Mouse (Mus musculus): ENCODE data around the gene Prrg4. TPM values are rescaled to one million over a fixed set of nuclear protein-coding genes. Genes with fewer than 3 reads are reported as not detected.
A peak's percentile ranks its signal among the peaks of the same experiment; 100 is the strongest.
"Not testable (repeated sequence)": the region's sequence is repeated elsewhere in the genome, so short reads cannot be mapped to it uniquely, and the experiment has no call there.

Prrg4 gene
- total RNA-seq (2021) = under 1 TPM; 0.56 to 0.68 TPM
- long read RNA-seq, experiment 1, partial matches to known transcripts = 0 of 1 reads
- long read RNA-seq, experiment 1, other reads (novel, unspliced or antisense) = 1 of 1 reads
- long read RNA-seq, experiment 2 = 0 reads

GRCm38 (mm10) chr2:104849276-104849990 is at the start of gene Prrg4:
TSS of gene Prrg4 (minus strand) at chr2:104849876.
- DNase-seq (ENCODE audit: low spot score in 2 of 2) = peak; percentile 5 to 23

DNA sequence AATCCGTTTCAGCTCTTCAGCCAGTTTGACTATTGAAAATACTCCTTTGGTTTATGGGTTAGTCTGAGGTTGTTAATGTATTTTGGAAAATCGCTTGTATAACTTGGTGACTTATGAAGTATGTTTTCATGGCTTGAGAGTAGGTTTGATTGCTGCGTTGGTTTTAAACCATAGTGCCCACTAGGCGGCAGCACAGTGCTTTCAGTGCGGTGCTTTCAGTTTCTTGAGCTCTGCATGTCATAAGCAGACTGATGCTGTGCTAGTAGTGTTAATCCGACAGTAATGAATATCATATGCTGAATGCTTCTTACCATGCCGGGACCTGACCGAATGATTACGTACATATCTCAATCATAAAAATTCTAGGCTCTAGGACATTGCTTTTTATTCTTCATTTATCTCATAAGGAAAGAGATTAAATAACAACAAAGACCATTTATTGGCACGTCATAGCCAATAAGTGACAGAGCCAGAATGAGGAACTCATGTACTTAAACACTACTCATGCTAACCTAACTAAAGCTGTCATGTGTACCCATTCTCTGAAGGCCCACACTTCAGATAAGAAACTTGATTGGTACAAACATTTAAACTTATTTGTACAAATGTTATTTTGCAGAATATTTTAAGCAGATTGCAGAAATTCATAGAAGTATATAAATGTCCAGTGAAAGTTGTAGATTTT is 38.3 kb upstream of the Prrg4 start:
- peak; percentile 83 to 88 for DNase-seq (ENCODE audit: low spot score in 2 of 2)

DNA sequence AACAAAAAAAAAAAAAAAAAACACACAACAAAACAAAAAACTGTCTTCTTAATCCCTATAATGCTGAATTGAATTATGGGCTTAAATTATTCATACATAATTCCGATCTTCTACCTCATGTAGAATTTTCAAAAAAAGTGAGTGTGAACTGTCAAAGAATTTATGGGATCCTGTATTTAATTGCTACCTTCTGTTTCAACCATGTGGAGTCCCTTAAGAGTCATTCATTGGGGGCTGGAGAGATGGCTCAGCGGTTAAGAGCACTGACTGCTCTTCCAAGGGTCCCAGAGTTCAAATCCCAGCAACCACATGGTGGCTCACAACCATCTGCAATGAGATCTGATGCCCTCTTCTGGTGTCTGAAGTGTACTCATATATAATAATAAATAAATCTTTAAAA is 37.7 kb upstream of the Prrg4 start:
- DNase-seq (ENCODE audit: low spot score in 2 of 2) = not testable (repeated sequence)

DNA sequence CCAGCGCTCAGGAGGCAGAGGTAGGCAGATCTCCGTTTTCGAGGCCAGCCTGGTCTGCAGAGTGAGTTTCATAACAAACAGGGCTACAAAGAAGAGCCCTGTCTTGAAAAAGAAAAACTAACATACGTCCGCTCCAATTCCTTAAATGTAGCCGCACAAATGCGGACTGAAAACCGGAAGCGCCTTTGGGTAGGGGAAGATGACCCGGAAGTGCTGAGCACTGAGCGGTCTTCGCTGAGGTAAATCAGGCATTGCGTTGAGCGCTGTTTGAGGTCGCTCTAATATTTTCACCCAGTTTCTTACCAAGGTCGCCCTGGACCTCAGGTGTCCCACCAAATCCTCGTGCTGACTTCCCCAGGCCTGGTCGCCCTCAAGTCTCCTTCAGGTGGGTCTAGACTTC is 36.4 kb upstream of the Prrg4 start:
- no peak for DNase-seq (ENCODE audit: low spot score in 2 of 2)

- DNase-seq (ENCODE audit: low spot score in 2 of 2) = no peak
Measured at GRCm38 (mm10) chr2:104878794-104879193, 29.1 kb upstream of the Prrg4 start.

- DNase-seq (ENCODE audit: low spot score in 2 of 2) = no peak
Measured at GRCm38 (mm10) chr2:104869101-104869500, 19.4 kb upstream of the Prrg4 start.

GRCm38 (mm10) chr2:104867282-104867855 is 17.7 kb upstream of the Prrg4 start, which contains the start of gene Ccdc73:
TSS of gene Ccdc73 (plus strand) at chr2:104867805.
- no peak for DNase-seq (ENCODE audit: low spot score in 2 of 2)

DNA sequence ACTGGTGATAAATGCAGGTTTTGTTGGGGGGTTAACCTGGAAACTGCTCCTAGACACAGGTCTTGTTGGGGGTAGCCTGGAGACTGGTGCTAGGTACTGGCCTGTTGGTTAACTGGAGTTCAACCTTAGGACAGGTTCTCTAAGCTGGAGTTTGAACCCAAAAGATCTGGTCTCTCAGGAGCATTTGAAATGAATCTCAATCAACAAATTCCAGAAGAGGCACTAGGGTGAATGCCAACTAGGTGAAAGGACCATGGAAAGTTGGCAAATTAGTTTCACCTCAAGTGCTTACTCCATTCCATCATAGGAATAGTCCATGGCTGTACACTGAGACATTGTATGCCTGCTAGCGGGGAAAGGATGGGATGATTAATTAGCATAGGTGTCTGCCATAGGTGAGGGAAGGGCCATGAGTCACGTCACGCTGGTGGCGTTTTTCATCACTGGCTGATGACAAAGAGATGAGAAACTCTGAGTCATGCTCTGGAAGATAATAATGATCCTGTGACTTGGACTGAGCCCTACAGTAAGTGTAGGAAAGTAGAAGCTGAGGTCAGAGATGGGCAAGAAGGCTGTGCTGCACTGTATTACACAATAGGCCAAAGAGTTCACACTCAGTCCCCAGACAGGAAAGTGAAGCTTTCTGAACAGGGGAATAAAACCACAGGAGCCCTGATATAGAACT is 14.6 kb upstream of the Prrg4 start:
- DNase-seq (ENCODE audit: low spot score in 2 of 2) = no peak

GRCm38 (mm10) chr2:104860426-104860825 is 10.8 kb upstream of the Prrg4 start:
- no peak for DNase-seq (ENCODE audit: low spot score in 2 of 2)

- no peak for DNase-seq (ENCODE audit: low spot score in 2 of 2)
Measured at GRCm38 (mm10) chr2:104859060-104859459, 9.4 kb upstream of the Prrg4 start.

DNA sequence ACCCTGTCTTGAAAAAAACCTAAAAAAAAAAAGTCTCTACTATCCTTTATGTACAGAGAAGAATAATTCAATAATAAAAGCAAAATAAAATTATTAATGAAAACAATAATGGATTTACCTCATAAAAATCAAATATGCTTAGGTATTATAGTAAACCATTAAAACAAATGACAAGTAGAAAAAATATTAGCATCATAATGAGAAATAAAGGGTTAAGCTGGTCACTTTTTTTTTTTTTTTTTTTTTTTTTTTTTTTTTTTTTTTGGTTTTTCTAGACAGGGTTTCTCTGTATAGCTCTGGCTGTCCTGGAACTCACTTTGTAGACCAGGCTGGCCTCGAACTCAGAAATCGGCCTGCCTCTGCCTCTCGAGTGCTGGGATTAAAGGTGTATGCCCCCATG is 8.4 kb upstream of the Prrg4 start:
- not testable (repeated sequence) for DNase-seq (ENCODE audit: low spot score in 2 of 2)

DNA sequence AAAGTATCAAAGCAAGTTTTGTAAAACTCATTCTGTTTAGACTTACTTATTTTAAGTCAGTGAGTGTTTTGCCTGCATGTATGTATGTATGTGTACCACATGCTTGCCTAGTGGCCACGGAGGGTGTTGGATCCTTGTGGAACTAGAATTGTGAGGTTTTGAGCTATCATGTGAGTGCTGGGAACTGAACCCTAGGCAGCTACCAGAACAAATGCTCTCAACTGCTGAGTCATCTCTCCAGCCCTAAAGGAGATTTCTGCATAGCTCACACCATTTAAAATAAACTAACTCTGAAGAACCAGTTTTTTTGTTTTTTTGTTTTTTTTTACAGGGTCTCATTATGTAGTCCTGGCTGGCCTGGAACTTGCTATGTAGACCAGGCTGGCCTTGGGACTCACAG is 6.5 kb upstream of the Prrg4 start:
- no peak for DNase-seq (ENCODE audit: low spot score in 2 of 2)

DNA sequence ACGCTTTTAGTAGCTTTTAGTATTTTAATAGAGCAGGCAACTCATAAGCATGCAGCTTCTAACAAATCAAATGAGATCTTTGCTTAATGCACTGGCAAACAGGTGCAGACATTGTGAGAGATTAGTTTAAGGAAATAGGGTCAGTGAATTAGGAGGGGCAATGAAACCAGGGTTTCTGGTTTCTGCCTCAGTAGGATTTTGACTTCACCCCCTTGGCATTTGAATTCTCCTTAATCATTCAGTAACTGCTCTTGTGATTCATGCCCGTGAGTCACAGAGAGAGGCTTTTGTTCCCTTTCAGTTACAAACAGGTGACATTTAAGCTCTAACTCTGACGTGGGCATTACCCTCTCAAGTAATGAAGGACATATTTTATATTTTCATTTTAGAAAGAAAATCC is 6.1 kb upstream of the Prrg4 start:
- DNase-seq (ENCODE audit: low spot score in 2 of 2) = no peak

DNA sequence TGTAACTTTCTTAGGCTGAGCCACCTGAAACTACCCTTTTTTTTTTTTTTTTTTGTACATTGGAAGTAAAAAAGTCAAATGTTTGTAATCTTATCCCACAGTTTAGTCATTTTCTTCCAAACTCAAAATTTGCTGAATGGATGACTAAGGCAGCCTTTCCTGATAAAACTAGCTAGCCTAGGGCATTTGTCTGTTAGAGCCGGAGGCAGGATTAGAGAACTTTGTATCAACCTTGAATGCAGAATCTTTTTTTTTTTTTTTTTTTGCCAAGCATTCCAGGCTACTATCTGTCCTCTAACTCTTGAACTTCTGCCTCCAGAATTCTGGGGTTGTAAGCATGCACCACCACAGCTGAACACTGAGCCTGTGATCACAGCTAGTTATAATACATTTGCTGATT is 5.2 kb upstream of the Prrg4 start:
- no peak for DNase-seq (ENCODE audit: low spot score in 2 of 2)

DNA sequence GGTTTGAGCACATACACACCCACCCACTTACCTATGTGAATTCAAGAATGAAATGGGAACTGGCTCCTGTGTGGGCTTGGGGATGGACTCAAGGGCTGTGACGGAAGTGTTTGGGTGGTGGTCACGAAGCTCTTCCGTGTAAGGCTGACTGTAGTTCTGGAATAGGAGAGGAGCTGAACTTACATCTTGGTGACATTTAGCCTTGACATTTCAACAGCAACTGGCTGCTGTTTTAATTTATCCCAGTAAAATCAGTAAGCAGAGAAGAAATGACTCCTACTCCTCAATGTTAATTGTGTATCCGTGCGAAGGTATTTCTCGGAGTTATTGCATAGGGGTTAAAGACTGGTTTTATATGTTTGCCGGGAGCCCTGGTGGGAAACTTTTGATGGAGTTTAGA is 2.9 kb upstream of the Prrg4 start:
- no peak for DNase-seq (ENCODE audit: low spot score in 2 of 2)

GRCm38 (mm10) chr2:104851686-104852085 is 2.0 kb upstream of the Prrg4 start:
- no peak for DNase-seq (ENCODE audit: low spot score in 2 of 2)

GRCm38 (mm10) chr2:104849991-104850359 is 299 bp upstream of the Prrg4 start:
- DNase-seq (ENCODE audit: low spot score in 2 of 2) = no peak

GRCm38 (mm10) chr2:104848235-104849161 is 1.2 kb downstream of the Prrg4 start:
- no peak for DNase-seq (ENCODE audit: low spot score in 2 of 2)

- no peak for DNase-seq (ENCODE audit: low spot score in 2 of 2)
Measured at GRCm38 (mm10) chr2:104847645-104848044, 2.0 kb downstream of the Prrg4 start.

- no peak for DNase-seq (ENCODE audit: low spot score in 2 of 2)
Measured at GRCm38 (mm10) chr2:104846638-104847414, 2.9 kb downstream of the Prrg4 start.

All from left cerebral cortex, adult 18-20 months (tissue).